Mouse (Mus musculus) spleen, adult 18-20 months (tissue): ENCODE measurements around the gene Prkrip1.

Experiments
- DNase-seq, 2 experiments: peaks; one replicate each; pipeline ENCODE4 v3.0.0; 2022; ENCODE audit warnings: mixed read lengths in 2 of 2

Prkrip1 gene

GRCm38 (mm10) chr5:136198474-136199391, at the start of gene Prkrip1:
Gene Prkrip1, minus strand, starts transcription at chr5:136198963.
- peak; percentile 90 to 95 for DNase-seq

- no peak for DNase-seq
These were observed 49.7 kb upstream of the Prkrip1 start for GRCm38 (mm10) chr5:136248441-136248840.

- no peak for DNase-seq
These were observed 47.7 kb upstream of the Prkrip1 start, which contains the start of gene Sh2b2 for GRCm38 (mm10) chr5:136246452-136246838. Gene Sh2b2, minus strand, starts transcription at chr5:136246556.

- peak in 1 of 2 experiments; percentile 27 for DNase-seq
These were observed 47.0 kb upstream of the Prkrip1 start for GRCm38 (mm10) chr5:136245541-136246451.

GRCm38 (mm10) chr5:136244762-136245540, 46.2 kb upstream of the Prkrip1 start:
- peak; percentile 68 to 85 for DNase-seq

GRCm38 (mm10) chr5:136243851-136244761, 45.3 kb upstream of the Prkrip1 start:
- DNase-seq, result peak in 1 of 2 experiments; percentile 34

- DNase-seq, result peak in 1 of 2 experiments; percentile 32
These were observed 42.4 kb upstream of the Prkrip1 start for GRCm38 (mm10) chr5:136241161-136241560.

- no peak for DNase-seq
These were observed 41.6 kb upstream of the Prkrip1 start for GRCm38 (mm10) chr5:136240381-136240780.

- DNase-seq, result no peak
These were observed 38.8 kb upstream of the Prkrip1 start for GRCm38 (mm10) chr5:136237607-136238006.

- DNase-seq, result no peak
These were observed 37.8 kb upstream of the Prkrip1 start for GRCm38 (mm10) chr5:136236611-136237010.

- no peak for DNase-seq
These were observed 31.7 kb upstream of the Prkrip1 start for GRCm38 (mm10) chr5:136230348-136231035.

GRCm38 (mm10) chr5:136226246-136226876, 27.6 kb upstream of the Prkrip1 start:
- DNase-seq, result no peak

- DNase-seq, result no peak
These were observed 19.8 kb upstream of the Prkrip1 start for GRCm38 (mm10) chr5:136218585-136218984.

GRCm38 (mm10) chr5:136217932-136218381, 19.2 kb upstream of the Prkrip1 start:
- no peak for DNase-seq

GRCm38 (mm10) chr5:136217004-136217665, 18.4 kb upstream of the Prkrip1 start:
- DNase-seq, result no peak

GRCm38 (mm10) chr5:136215958-136216357, 17.2 kb upstream of the Prkrip1 start:
- no peak for DNase-seq

- DNase-seq, result no peak
These were observed 16.4 kb upstream of the Prkrip1 start for GRCm38 (mm10) chr5:136215211-136215610.

- DNase-seq, result no peak
These were observed 15.0 kb upstream of the Prkrip1 start for GRCm38 (mm10) chr5:136213716-136214115.

- no peak for DNase-seq
These were observed 14.0 kb upstream of the Prkrip1 start for GRCm38 (mm10) chr5:136212716-136213115.
